ENCODE assay signal across 9 mouse cellular contexts in genomic region chr11:75794602-75795320, GRCm38 (mm10). TPM values are rescaled to one million over a fixed set of nuclear protein-coding genes. Genes with fewer than 3 reads are reported as not detected.
DNase-seq lines count a peak whose midpoint lies in the region; ATAC-seq and TF ChIP-seq lines count a peak whose summit lies in the region.
"Had no signal": no experiment of that assay in that cellular context is flagged by ENCODE, and none has a peak within 500 bp of the region (broad histone marks: within the 10 kb centered on the region; RNA-seq: fewer than 3 reads in every experiment).

No protein-coding gene starts in this region.

- H3K4me2 ChIP-seq in kidney, postnatal 0 days (ENCODE audit: low read length) = peak overlapping the region; percentile 68
- H3K4me2 ChIP-seq in forebrain, embryonic 12.5 days = peak overlapping the region; percentile 65
- H3K4me2 ChIP-seq in limb, embryonic 11.5 days (ENCODE audit: low read depth, severe bottlenecking) = peak overlapping the region; percentile 57
- H3K4me2 ChIP-seq in neural tube, embryonic 14.5 days (ENCODE audit: low read depth, low read length) = peak overlapping the region; percentile 58

- H3K36me3 ChIP-seq in kidney, postnatal 0 days (ENCODE audit: insufficient read depth, low read length) = no peaks in the 10 kb centered on the region
- no peaks in the 10 kb centered on the region for H3K36me3 ChIP-seq in forebrain, embryonic 12.5 days (replicated peaks)
- no peaks in the 10 kb centered on the region for H3K36me3 ChIP-seq in limb, embryonic 11.5 days (ENCODE audit: control insufficient read depth, insufficient read depth, low read length)
- no peaks in the 10 kb centered on the region for H3K36me3 ChIP-seq in neural tube, embryonic 14.5 days (ENCODE audit: control insufficient read depth, insufficient read depth, low read length)

- H3K4me1 ChIP-seq in kidney, postnatal 0 days (replicated peaks; ENCODE audit: insufficient read depth, low read length) = peaks cover 5% of the 10 kb centered on the region; the same call in 1 of the 2 replicates
- peaks cover 27% of the 10 kb centered on the region for H3K4me1 ChIP-seq in forebrain, embryonic 12.5 days
- H3K4me1 ChIP-seq in limb, embryonic 11.5 days (ENCODE audit: control insufficient read depth, insufficient read depth, low read length) = peaks cover 6% of the 10 kb centered on the region; the same call in 1 of the 2 replicates
- peaks cover 12% of the 10 kb centered on the region; the same call in 1 of the 2 replicates for H3K4me1 ChIP-seq in neural tube, embryonic 14.5 days (ENCODE audit: control insufficient read depth, insufficient read depth, low read length)

- no peaks in the 10 kb centered on the region for H3K9me3 ChIP-seq in kidney, postnatal 0 days (replicated peaks; ENCODE audit: low read length)
- H3K9me3 ChIP-seq in forebrain, embryonic 12.5 days = no peaks in the 10 kb centered on the region
- no peaks in the 10 kb centered on the region for H3K9me3 ChIP-seq in limb, embryonic 11.5 days (ENCODE audit: control insufficient read depth, low read length)
- no peaks in the 10 kb centered on the region for H3K9me3 ChIP-seq in neural tube, embryonic 14.5 days (ENCODE audit: control insufficient read depth, low read length)

- no peak for ATAC-seq in kidney, postnatal 0 days (replicated peaks; ENCODE audit: low FRiP score, low read depth)
- peak; percentile 39; the same call in 1 of the 2 replicates for ATAC-seq in forebrain, embryonic 12.5 days (ENCODE audit: low FRiP score)
- ATAC-seq in limb, embryonic 11.5 days (ENCODE audit: insufficient number of reproducible peaks, low FRiP score, low TSS enrichment, low read depth) = no peak
- ATAC-seq in neural tube, embryonic 14.5 days (ENCODE audit: low read depth) = no peak
- ATAC-seq in megakaryocyte, adult 5-6 weeks (ENCODE audit: poor library complexity, severe bottlenecking) = no peak

- 12% methylated on average over 43 of the region's 45 CpGs for WGBS in kidney, postnatal 0 days
- WGBS in forebrain, embryonic 12.5 days = 4% methylated on average over 45 of the region's 45 CpGs
- 7% methylated on average over 24 of the region's 45 CpGs for WGBS in limb, embryonic 11.5 days
- 6% methylated on average over 40 of the region's 45 CpGs for WGBS in neural tube, embryonic 14.5 days

- H3K27ac ChIP-seq in kidney, postnatal 0 days = no peak overlapping the region
- H3K27ac ChIP-seq in forebrain, embryonic 12.5 days = no peak overlapping the region
- no peak overlapping the region for H3K27ac ChIP-seq in limb, embryonic 11.5 days (replicated peaks; ENCODE audit: low read depth, low read length)
- H3K27ac ChIP-seq in neural tube, embryonic 14.5 days (ENCODE audit: low read depth, low read length) = no peak overlapping the region

- no peak for TF ChIP-seq CTCF in kidney, postnatal 0 days (IDR thresholded peaks at IDR 0.05; ENCODE audit: low read depth)

- peak overlapping the region; percentile 51 for H3K9ac ChIP-seq in kidney, postnatal 0 days (ENCODE audit: low read depth, low read length)
- peak overlapping the region; percentile 51; the same call in 1 of the 2 replicates for H3K9ac ChIP-seq in forebrain, embryonic 12.5 days
- peak overlapping the region; percentile 58 for H3K9ac ChIP-seq in limb, embryonic 11.5 days (ENCODE audit: low read length)
- H3K9ac ChIP-seq in neural tube, embryonic 14.5 days (replicated peaks; ENCODE audit: low read depth, low read length) = peak overlapping the region; percentile 55

- peaks cover 23% of the 10 kb centered on the region for H3K27me3 ChIP-seq in kidney, postnatal 0 days (ENCODE audit: insufficient read depth, low read length)
- H3K27me3 ChIP-seq in forebrain, embryonic 12.5 days = peaks cover 85% of the 10 kb centered on the region
- H3K27me3 ChIP-seq in limb, embryonic 11.5 days (ENCODE audit: control insufficient read depth, insufficient read depth, low read length) = peaks cover 56% of the 10 kb centered on the region
- peaks cover 21% of the 10 kb centered on the region for H3K27me3 ChIP-seq in neural tube, embryonic 14.5 days (ENCODE audit: control insufficient read depth, insufficient read depth, low read length)

- no peak for DNase-seq in kidney, postnatal 0 days (ENCODE audit: low spot score)
- no peak for DNase-seq in kidney, postnatal 10 days
- DNase-seq in limb, embryonic 11.5 days (ENCODE audit: low spot score) = peak; percentile 58
- no peak for DNase-seq in embryo, embryonic 11 days
- DNase-seq in adipocyte (ENCODE audit: low spot score) = no peak

- peak overlapping the region; percentile 38 for H3K4me3 ChIP-seq in kidney, postnatal 0 days (replicated peaks; ENCODE audit: low read depth, low read length)
- peak overlapping the region; percentile 51 for H3K4me3 ChIP-seq in forebrain, embryonic 12.5 days (replicated peaks)
- peak overlapping the region; percentile 36 for H3K4me3 ChIP-seq in limb, embryonic 11.5 days (ENCODE audit: low read depth, low read length)
- peak overlapping the region; percentile 46 for H3K4me3 ChIP-seq in neural tube, embryonic 14.5 days (ENCODE audit: low read depth, low read length)

RNA-seq across cellular contexts. Expression of gene Doc2b, which starts 1.1 kb away (rescaled TPM):
- polyA plus RNA-seq in kidney, postnatal 0 days (2015; fragmentation: Nextera tagmentation; extraction: Ambion mirVana) = 0.41 and 0.51 TPM in 2 replicates
- polyA plus RNA-seq in forebrain, embryonic 12.5 days (2016; fragmentation: Nextera tagmentation; extraction: Ambion mirVana) = 0.26 and 0.46 TPM in 2 replicates
- 0.19 and 0.27 TPM in 2 replicates for polyA plus RNA-seq in limb, embryonic 11.5 days (2014; fragmentation: Nextera tagmentation; extraction: Ambion mirVana)
- 2.1 and 2.3 TPM in 2 replicates for polyA plus RNA-seq in neural tube, embryonic 14.5 days (2014; fragmentation: Nextera tagmentation; extraction: Ambion mirVana)
- total RNA-seq in megakaryocyte, adult 5-6 weeks (2015) = not detected in 2 replicates
- not detected in 2 replicates for total RNA-seq in megakaryocyte, adult 5-6 weeks (2017)
- total RNA-seq: neutrophil, adult 5-6 weeks had no signal
